Mouse (Mus musculus) lung, embryonic 14.5 days (tissue): ENCODE measurements around the gene Malsu1. TPM values are rescaled to one million over a fixed set of nuclear protein-coding genes. Genes with fewer than 3 reads are reported as not detected.

ENCODE experiments used
- ATAC-seq: fragments of 200-750 bp; cut with Nextera tagmentation; 2 replicates; pipeline ENCODE4 v1.8.0; 2017; ENCODE audit warnings: mild to moderate bottlenecking, moderate TSS enrichment, moderate library complexity; ENCODE audit not compliant: insufficient read depth
- DNase-seq: peaks from one replicate; pipeline ENCODE4 v3.0.0-alpha.2; 2015
- H3K27ac ChIP-seq: fragments of 300-500 bp; sonication (generic); 2 replicates; pipeline ENCODE4 v1.5.1; 2014; ENCODE audit warnings: low read depth, mild to moderate bottlenecking, moderate library complexity
- H3K27me3 ChIP-seq: fragments of 300-500 bp; sonication (generic); 2 replicates; pipeline ENCODE4 v1.6.1; 2014; ENCODE audit warnings: low read length, control low read depth; ENCODE audit not compliant: insufficient read depth
- H3K36me3 ChIP-seq: fragments of 300-500 bp; sonication (generic); 2 replicates; pipeline ENCODE4 v1.6.1; 2014; ENCODE audit warnings: control low read depth; ENCODE audit not compliant: insufficient read depth
- H3K4me1 ChIP-seq: fragments of 300-500 bp; sonication (generic); 2 replicates; pipeline ENCODE4 v1.6.1; 2014; ENCODE audit warnings: antibody characterized with exemption, control low read depth; ENCODE audit not compliant: insufficient read depth
- H3K4me2 ChIP-seq: fragments of 300-500 bp; sonication (generic); 2 replicates; pipeline ENCODE4 v1.6.1; 2014; ENCODE audit warnings: mild to moderate bottlenecking
- H3K4me3 ChIP-seq: fragments of 300-500 bp; sonication (generic); 2 replicates; pipeline ENCODE4 v1.5.1; 2014; ENCODE audit warnings: low read depth, low read length
- H3K9ac ChIP-seq: fragments of 300-500 bp; sonication (generic); 2 replicates; pipeline ENCODE4 v1.6.1; 2014
- H3K9me3 ChIP-seq: fragments of 300-500 bp; sonication (generic); 2 replicates; pipeline ENCODE4 v1.6.1; 2016; ENCODE audit warnings: low read depth, low read length, control low read depth
- CTCF ChIP-seq: IDR thresholded peaks from 2 replicates; pipeline ENCODE4 v1.5.1; 2016; ENCODE audit warnings: antibody characterized with exemption, low read depth
- WGBS: fragments of 180-500 bp; shearing (Covaris S2); extraction: QIAGEN DNeasy Blood & Tissue Kit; methylation state at CpG from one replicate; pipeline ENCODE4 v1.1.7; 2014; 5-methylcytosine and 5-hydroxymethylcytosine counted together
- polyA plus RNA-seq: library from polyadenylated mRNA; unstranded; fragments of >200 nt; fragmentation: Nextera tagmentation; extraction: Ambion mirVana; gene quantifications from 2 replicates; pipeline ENCODE4 v1.2.1, GENCODE M21; 2014

The Malsu1 gene
- polyA plus RNA-seq, 1 experiment from 2014 or later: 69.7 TPM

GRCm38 (mm10) chr6:49077894-49078293 is 4.3 kb downstream of the Malsu1 start:
- H3K4me2 ChIP-seq: no peak overlapping the region
- H3K4me1 ChIP-seq: peaks cover 4% of the 10 kb centered on the region; the same call in 1 of the 2 replicates
- no peak for DNase-seq
- H3K9me3 ChIP-seq: no peaks in the 10 kb centered on the region
- no peak for TF ChIP-seq CTCF
- H3K4me3 ChIP-seq: no peak overlapping the region
- no peak overlapping the region for H3K27ac ChIP-seq
- no peaks in the 10 kb centered on the region for H3K27me3 ChIP-seq
- WGBS: 81% methylated on average over 2 of the region's 2 CpGs
- no peak overlapping the region for H3K9ac ChIP-seq
- no peak for ATAC-seq
- peaks cover 15% of the 10 kb centered on the region for H3K36me3 ChIP-seq

GRCm38 (mm10) chr6:49079313-49079712 is 5.7 kb downstream of the Malsu1 start:
- no peak overlapping the region for H3K27ac ChIP-seq
- no peaks in the 10 kb centered on the region for H3K27me3 ChIP-seq
- no peak for DNase-seq
- H3K4me2 ChIP-seq: no peak overlapping the region
- no peaks in the 10 kb centered on the region for H3K9me3 ChIP-seq
- H3K9ac ChIP-seq: no peak overlapping the region
- no peak for ATAC-seq
- 0 out of 2 replicates have a peak, but pooled peaks cover 4% of the 10 kb centered on the region for H3K4me1 ChIP-seq
- WGBS: 81% methylated on average over 1 of the region's 1 CpGs
- H3K36me3 ChIP-seq: peaks cover 25% of the 10 kb centered on the region
- no peak for TF ChIP-seq CTCF
- H3K4me3 ChIP-seq: no peak overlapping the region

- WGBS: 89% methylated on average over 4 of the region's 4 CpGs
- no peak overlapping the region for H3K4me2 ChIP-seq
- H3K36me3 ChIP-seq: peaks cover 59% of the 10 kb centered on the region
Measured at GRCm38 (mm10) chr6:49083008-49083407, 9.4 kb downstream of the Malsu1 start.

GRCm38 (mm10) chr6:49094968-49095367 is 21.4 kb downstream of the Malsu1 start:
- no peak for DNase-seq
- Histone ChIP-seq H3K36me3 (peaks cover 68% of the 10 kb centered on the region), H3K4me1 (peaks cover 15% of the 10 kb centered on the region), H3K9me3 (no peaks in the 10 kb centered on the region), H3K4me2 (no peak overlapping the region), H3K27ac (no peak overlapping the region), H3K4me3 (no peak overlapping the region), H3K27me3 (no peaks in the 10 kb centered on the region), H3K9ac (no peak overlapping the region)
- 87% methylated on average over 10 of the region's 10 CpGs for WGBS
- ATAC-seq: no peak
- no peak for TF ChIP-seq CTCF

More at GRCm38 (mm10) chr6:49083008-49083407, 9.4 kb downstream of the Malsu1 start:
- no peaks in the 10 kb centered on the region for H3K4me1 ChIP-seq
- no peak overlapping the region for H3K27ac ChIP-seq
- H3K9me3 ChIP-seq: no peaks in the 10 kb centered on the region
- ATAC-seq (no peak), DNase-seq (no peak)
- no peaks in the 10 kb centered on the region for H3K27me3 ChIP-seq
- TF ChIP-seq CTCF: no peak
- no peak overlapping the region for H3K4me3 ChIP-seq
- H3K9ac ChIP-seq: no peak overlapping the region

GRCm38 (mm10) chr6:49096421-49096820 is 22.8 kb downstream of the Malsu1 start:
- H3K9ac ChIP-seq: no peak overlapping the region

GRCm38 (mm10) chr6:49096933-49097461 is 23.4 kb downstream of the Malsu1 start:
- peak; percentile 83 for ATAC-seq
- Histone ChIP-seq H3K4me3 (no peak overlapping the region), H3K4me2 (peak overlapping the region; percentile 31; the same call in 1 of the 2 replicates), H3K27ac (peak overlapping the region; percentile 81), H3K27me3 (no peaks in the 10 kb centered on the region), H3K9me3 (no peaks in the 10 kb centered on the region), H3K4me1 (peaks cover 15% of the 10 kb centered on the region), H3K36me3 (peaks cover 51% of the 10 kb centered on the region), H3K9ac (no peak overlapping the region)
- peak; percentile 94 for DNase-seq
- 23% methylated on average over 13 of the region's 13 CpGs for WGBS
- TF ChIP-seq CTCF: no peak

More at GRCm38 (mm10) chr6:49096421-49096820, 22.8 kb downstream of the Malsu1 start:
- 71% methylated on average over 7 of the region's 7 CpGs for WGBS
- peak overlapping the region; percentile 81 for H3K27ac ChIP-seq
- TF ChIP-seq CTCF: no peak
- H3K4me2 ChIP-seq: no peak overlapping the region
- peak; percentile 40 for DNase-seq
- 0 out of 2 replicates have a peak, but pooled peaks have one; percentile 18 for ATAC-seq
- no peak overlapping the region for H3K4me3 ChIP-seq
- H3K4me1 ChIP-seq: peaks cover 15% of the 10 kb centered on the region
- H3K9me3 ChIP-seq: no peaks in the 10 kb centered on the region
- no peaks in the 10 kb centered on the region for H3K27me3 ChIP-seq
- H3K36me3 ChIP-seq: peaks cover 54% of the 10 kb centered on the region

GRCm38 (mm10) chr6:49097596-49098110 is 24.1 kb downstream of the Malsu1 start:
- peak overlapping the region; percentile 81 for H3K27ac ChIP-seq
- peaks cover 51% of the 10 kb centered on the region for H3K36me3 ChIP-seq
- DNase-seq (peak; percentile 6), ATAC-seq (no peak)
- no peaks in the 10 kb centered on the region for H3K27me3 ChIP-seq
- 71% methylated on average over 5 of the region's 5 CpGs for WGBS
- H3K9me3 ChIP-seq: no peaks in the 10 kb centered on the region
- peaks cover 15% of the 10 kb centered on the region for H3K4me1 ChIP-seq
- no peak overlapping the region for H3K9ac ChIP-seq
- H3K4me2 ChIP-seq: 0 out of 2 replicates have a peak overlapping the region, but pooled peaks have one; percentile 31
- no peak overlapping the region for H3K4me3 ChIP-seq
- TF ChIP-seq CTCF: no peak
